Mouse (Mus musculus): Measurements from ENCODE around the gene Hist1h3b. TPM values are rescaled to one million over a fixed set of nuclear protein-coding genes. Genes with fewer than 3 reads are reported as not detected.
"Not testable (repeated sequence)": the region's sequence is repeated elsewhere in the genome, so short reads cannot be mapped to it uniquely, and the experiment has no call there.

Gene Hist1h3b
- total RNA-seq (2021) = 100 to 1,000 TPM; 433 to 519 TPM
- long read RNA-seq, experiment 1 = 0 reads
- long read RNA-seq, experiment 2 = 0 reads

DNA sequence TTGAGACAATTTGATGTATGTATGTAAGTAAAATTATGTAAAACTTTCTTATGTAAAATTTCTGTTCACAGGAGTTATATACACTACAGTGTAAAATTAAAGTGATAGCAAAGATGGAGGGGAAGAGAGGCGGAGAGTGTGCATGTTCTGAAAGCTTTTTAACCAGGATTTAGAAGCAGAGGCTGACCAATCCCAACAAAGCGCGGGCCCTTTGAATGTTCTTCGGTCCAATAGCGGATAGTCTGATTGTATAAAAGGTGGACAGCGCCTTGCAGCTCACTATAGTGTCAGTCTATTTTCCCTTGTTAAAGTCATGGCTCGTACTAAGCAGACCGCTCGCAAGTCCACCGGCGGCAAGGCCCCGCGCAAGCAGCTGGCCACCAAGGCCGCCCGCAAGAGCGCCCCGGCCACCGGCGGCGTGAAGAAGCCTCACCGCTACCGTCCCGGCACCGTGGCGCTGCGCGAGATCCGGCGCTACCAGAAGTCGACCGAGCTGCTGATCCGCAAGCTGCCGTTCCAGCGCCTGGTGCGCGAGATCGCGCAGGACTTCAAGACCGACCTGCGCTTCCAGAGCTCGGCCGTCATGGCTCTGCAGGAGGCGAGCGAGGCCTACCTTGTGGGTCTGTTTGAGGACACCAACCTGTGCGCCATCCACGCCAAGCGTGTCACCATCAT, at the start of gene Hist1h3b:
Hist1h3b (plus strand) TSS at position 201 of the 675 bp plus-strand sequence.
- DNase-seq (ENCODE audit: low spot score in 2 of 2) = peak; percentile 61 to 89

- not testable (repeated sequence) for DNase-seq (ENCODE audit: low spot score in 2 of 2)
Measured at GRCm38 (mm10) chr13:23702801-23703200, 49.3 kb upstream of the Hist1h3b start.

- DNase-seq (ENCODE audit: low spot score in 2 of 2) = no peak
Measured at GRCm38 (mm10) chr13:23705751-23706356, 46.2 kb upstream of the Hist1h3b start.

- DNase-seq (ENCODE audit: low spot score in 2 of 2) = no peak
Measured at GRCm38 (mm10) chr13:23706771-23707170, 45.3 kb upstream of the Hist1h3b start.

- DNase-seq (ENCODE audit: low spot score in 2 of 2) = no peak
Measured at GRCm38 (mm10) chr13:23708041-23708440, 44.0 kb upstream of the Hist1h3b start.

GRCm38 (mm10) chr13:23708654-23709053, 43.4 kb upstream of the Hist1h3b start:
- DNase-seq (ENCODE audit: low spot score in 2 of 2) = no peak

DNA sequence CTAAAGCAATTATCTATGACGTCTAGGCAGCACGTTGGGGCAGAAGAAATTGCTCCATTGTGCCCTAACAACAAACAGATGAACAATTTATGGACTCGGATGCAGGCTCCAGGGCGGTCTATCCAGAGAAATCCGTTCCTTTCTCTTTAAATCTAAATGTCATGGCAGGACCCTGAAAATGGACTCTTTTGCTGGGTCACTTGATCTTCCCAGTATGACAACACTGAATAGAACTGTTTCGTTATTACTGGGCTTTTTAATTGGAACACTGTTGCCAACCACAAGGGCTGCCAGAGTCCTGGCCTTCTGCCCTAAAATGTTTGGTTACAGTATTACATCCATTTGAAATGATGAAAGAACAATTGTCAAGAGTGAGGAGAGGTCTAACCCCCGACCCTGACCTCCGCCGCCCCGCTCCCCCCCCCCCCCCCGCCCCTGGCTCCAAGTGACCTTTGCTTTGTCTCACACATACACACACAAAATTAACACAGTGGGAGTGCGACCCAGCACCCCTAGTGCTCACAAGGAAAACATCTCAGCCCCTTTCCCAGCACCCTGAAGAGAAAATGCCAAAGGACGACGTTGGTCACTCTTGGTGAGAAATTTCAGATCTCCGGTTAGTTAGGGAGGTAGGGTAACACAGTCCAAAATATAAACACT, 42.2 kb upstream of the Hist1h3b start:
- DNase-seq (ENCODE audit: low spot score in 2 of 2) = no peak

GRCm38 (mm10) chr13:23710374-23711089, 41.5 kb upstream of the Hist1h3b start, which contains the start of gene Hfe:
Gene Hfe (minus strand): TSS chr13:23710854.
- DNase-seq (ENCODE audit: low spot score in 2 of 2) = peak in 1 of 2 experiments; percentile 34

DNA sequence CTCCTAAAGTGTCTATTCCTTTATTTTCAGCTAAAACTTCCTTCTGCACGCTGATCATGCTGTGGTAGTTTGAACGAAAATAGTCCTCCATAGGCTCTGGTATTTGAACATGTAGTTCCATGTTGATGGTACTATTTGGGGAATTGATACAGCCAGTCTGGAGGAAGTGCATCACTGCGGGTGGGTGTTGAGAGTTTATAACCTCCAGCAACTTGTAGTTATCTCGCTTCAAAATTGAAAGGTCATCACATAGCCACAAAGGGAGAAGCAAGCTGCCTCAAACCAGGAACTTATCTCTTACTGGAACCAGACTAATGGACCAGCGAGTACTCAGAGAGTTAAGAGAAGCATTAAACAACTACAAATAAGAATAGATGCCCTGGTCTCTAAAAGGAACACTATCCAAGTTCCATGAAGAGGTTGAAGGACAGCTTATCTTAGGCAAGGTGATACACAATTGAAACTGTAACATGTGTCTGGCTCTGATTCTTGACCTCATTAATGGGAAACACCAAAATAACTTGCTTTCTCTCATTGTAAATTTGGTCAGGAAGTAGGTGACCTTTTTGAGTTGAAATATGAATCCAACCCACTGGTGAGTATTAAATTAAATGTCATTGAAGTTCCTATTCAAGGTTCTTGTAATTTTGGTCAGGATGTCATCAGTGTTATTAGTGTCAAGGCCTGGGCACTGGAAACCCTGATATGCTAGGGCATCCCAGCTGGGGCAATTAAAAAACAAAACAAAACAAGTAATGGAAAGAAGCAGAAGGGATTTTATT, 35.6 kb upstream of the Hist1h3b start:
- no peak for DNase-seq (ENCODE audit: low spot score in 2 of 2)

- DNase-seq (ENCODE audit: low spot score in 2 of 2) = no peak
Measured at GRCm38 (mm10) chr13:23717176-23717575, 34.9 kb upstream of the Hist1h3b start.

DNA sequence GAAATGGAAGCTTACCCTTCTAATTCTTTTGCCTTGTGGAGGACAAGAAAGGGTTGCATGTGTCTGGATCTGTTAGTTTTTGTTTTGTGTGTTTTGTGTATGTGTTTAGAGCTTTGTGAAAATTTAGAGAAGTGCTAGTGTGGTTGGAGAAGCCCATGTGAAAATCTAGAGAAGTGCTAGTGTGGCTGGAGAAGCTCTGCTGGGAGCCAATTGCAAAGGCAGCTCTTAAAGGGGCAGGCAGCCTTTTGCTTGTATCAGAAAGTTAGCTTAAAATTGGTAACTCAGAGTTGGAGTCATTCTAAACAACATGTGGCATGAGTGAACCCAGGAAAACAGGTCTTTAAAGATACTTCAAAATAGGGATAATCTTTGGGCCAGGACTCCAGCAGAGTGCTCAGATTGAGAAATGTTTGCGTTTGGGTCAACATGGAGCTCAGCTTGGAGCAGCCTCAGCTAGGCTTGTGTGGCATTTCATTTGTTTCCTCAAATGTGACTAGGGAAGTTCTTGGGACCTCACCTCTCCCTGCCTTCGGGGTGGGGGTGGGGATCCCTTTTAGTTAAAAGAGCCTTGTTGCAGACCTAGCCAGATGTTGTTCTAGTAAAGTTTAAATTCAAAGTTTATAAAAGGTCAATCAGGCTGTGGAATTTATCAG, 34.3 kb upstream of the Hist1h3b start:
- not testable (repeated sequence) for DNase-seq (ENCODE audit: low spot score in 2 of 2)

DNA sequence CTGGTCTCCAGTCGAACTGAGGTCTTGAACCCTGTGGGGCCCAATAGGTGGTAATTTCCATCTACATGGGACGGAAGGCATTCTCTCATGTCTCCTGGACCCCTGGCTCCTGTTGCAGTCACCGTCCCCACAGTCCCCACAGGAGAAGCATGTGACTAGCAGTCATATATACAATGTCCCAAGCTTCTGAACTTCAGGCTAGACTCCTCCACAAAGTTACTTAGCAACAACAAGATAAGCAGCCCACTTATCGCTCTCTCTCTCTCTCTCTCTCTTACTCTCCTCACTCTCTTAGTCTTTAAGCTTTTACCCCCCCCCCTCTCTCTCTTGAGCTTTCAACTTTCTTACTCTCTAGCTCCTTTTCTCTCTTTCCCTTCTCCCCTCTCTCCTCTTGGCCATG, 27.8 kb upstream of the Hist1h3b start:
- DNase-seq (ENCODE audit: low spot score in 2 of 2) = no peak

DNA sequence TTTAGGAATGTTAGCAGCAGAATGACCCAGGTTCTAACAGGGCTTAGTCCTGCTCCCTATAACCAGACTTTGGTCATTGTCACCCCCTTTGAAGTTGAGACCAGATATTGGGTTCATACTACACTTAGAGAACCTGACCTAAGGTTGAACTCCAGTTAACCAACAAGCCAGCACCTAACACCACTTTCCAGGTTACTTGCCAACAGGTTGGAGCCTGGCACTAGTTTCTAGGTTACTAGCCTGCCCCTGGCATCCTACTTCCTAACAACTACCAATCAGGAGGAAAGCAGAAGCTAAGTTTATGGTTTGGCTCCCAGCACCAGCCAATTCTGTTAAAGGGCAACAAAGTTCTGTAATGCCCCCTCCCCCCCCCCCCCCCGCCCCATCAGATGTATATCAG, 26.9 kb upstream of the Hist1h3b start:
- no peak for DNase-seq (ENCODE audit: low spot score in 2 of 2)

GRCm38 (mm10) chr13:23728472-23729191, 23.4 kb upstream of the Hist1h3b start:
- no peak for DNase-seq (ENCODE audit: low spot score in 2 of 2)

DNA sequence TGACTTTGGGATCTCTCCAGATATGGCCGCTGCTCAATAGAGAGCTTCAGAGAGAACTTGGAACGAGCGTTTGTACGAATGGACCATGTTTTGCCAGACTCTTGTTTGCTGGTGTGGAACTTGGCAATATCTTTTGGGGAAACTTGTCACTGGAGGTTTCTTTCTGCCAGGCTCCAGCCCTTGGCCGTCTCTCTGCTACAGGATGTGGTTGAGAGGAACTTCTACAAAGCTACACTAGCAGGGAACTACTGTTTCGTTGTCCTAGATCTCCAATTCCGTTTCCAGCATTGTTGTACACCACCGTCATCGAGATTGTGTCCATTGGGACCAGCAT, 22.9 kb upstream of the Hist1h3b start:
- no peak for DNase-seq (ENCODE audit: low spot score in 2 of 2)

DNA sequence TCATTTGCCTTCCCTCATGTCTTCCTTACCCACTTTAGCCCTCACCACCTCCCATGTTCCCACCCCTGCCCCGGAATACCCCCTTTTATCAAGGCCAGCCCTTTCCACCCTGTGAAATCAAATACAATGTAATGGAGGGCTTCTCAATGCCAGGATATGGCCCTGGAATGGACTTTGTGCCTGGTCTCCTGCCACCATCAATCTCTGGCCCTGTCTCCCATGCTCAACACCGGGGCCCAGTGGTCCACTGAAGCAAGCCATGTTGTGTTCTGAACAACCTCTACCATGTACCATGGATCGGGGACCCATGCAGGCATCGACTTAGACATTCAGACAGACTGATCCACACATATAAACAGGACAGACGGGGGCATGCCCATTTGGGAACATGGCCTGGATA, 22.4 kb upstream of the Hist1h3b start:
- no peak for DNase-seq (ENCODE audit: low spot score in 2 of 2)

- no peak for DNase-seq (ENCODE audit: low spot score in 2 of 2)
Measured at GRCm38 (mm10) chr13:23730479-23730878, 21.6 kb upstream of the Hist1h3b start.

DNA sequence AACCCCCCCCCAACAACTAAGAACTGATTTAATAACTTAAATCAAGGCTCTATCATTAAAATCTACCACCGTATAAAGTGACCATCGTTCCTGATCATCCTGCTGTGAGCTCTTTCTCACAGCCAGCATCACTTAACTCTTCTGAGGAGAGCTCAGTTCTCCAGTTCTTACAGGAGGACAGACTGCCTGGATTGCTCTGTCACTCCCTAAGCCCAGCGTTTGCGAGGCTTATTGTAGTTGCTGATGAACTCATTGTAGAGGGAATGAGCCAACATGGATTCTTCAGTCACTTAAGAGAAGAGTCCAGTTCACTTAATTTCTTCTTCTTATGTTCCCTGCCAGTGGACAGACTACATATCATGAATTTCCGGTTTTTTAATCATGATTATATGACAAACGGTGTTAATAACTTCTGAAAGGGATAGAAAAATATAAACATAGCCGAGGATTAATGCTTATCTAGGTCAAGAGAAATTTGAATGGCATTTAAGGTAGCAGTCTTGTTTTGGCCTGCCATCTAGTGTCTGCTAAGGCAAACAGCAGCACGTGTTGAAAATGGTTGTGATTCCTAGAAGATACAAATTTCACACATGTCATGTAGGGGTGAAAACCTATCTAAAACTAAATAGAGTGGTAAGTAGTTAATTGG, 19.8 kb upstream of the Hist1h3b start:
- DNase-seq (ENCODE audit: low spot score in 2 of 2) = no peak

GRCm38 (mm10) chr13:23737091-23737490, 15.0 kb upstream of the Hist1h3b start:
- DNase-seq (ENCODE audit: low spot score in 2 of 2) = no peak

Measured in gastrocnemius, postnatal 4 days (tissue).